Mouse (Mus musculus): ENCODE results near the gene Cd47. TPM values are rescaled to one million over a fixed set of nuclear protein-coding genes. Genes with fewer than 3 reads are reported as not detected.

Gene Cd47
- polyA plus RNA-seq, 1 experiment: 112 TPM

- Histone ChIP-seq H3K4me1 (replicated peaks; ENCODE audit: control insufficient read depth, insufficient read depth, low read length) (peaks cover 20% of the 10 kb centered on the region), H3K27me3 (ENCODE audit: control insufficient read depth, insufficient read depth, low read length) (no peaks in the 10 kb centered on the region), H3K36me3 (ENCODE audit: control insufficient read depth, insufficient read depth, low read length) (no peaks in the 10 kb centered on the region), H3K27ac (ENCODE audit: control insufficient read depth, insufficient read depth, low read length) (no peak overlapping the region; the same call in 1 of the 2 replicates), H3K4me3 (ENCODE audit: control insufficient read depth, insufficient read depth, low read length) (no peak overlapping the region)
- DNase-seq: no peak
- WGBS: 80% methylated on average over 6 of the region's 6 CpGs
- TF ChIP-seq POLR2A (IDR thresholded peaks at IDR 0.05; ENCODE audit: control insufficient read depth, extremely low read depth, insufficient read depth, low read length, poor library complexity) (no peak), CTCF (IDR thresholded peaks at IDR 0.05; ENCODE audit: borderline replicate concordance, control insufficient read depth, extremely low read depth, insufficient read depth, low read length, poor library complexity) (no peak)
Measured at GRCm38 (mm10) chr16:49838923-49839322, 38.6 kb downstream of the Cd47 start.

GRCm38 (mm10) chr16:49839681-49840535, 39.6 kb downstream of the Cd47 start:
- peaks cover 16% of the 10 kb centered on the region for H3K4me1 ChIP-seq (replicated peaks; ENCODE audit: control insufficient read depth, insufficient read depth, low read length)
- no peaks in the 10 kb centered on the region for H3K36me3 ChIP-seq (ENCODE audit: control insufficient read depth, insufficient read depth, low read length)
- H3K4me3 ChIP-seq (ENCODE audit: control insufficient read depth, insufficient read depth, low read length): peak overlapping the region; percentile 29
- DNase-seq: peak; percentile 92
- no peaks in the 10 kb centered on the region for H3K27me3 ChIP-seq (ENCODE audit: control insufficient read depth, insufficient read depth, low read length)
- WGBS: 3% methylated on average over 15 of the region's 15 CpGs
- TF ChIP-seq POLR2A (IDR thresholded peaks at IDR 0.05; ENCODE audit: control insufficient read depth, extremely low read depth, insufficient read depth, low read length, poor library complexity): 0 out of 2 replicates have a peak, but pooled peaks have one; percentile 58
- TF ChIP-seq CTCF (IDR thresholded peaks at IDR 0.05; ENCODE audit: borderline replicate concordance, control insufficient read depth, extremely low read depth, insufficient read depth, low read length, poor library complexity): no peak
- peak overlapping the region; percentile 92 for H3K27ac ChIP-seq (ENCODE audit: control insufficient read depth, insufficient read depth, low read length)

GRCm38 (mm10) chr16:49843723-49844122, 43.4 kb downstream of the Cd47 start:
- H3K4me3 ChIP-seq (ENCODE audit: control insufficient read depth, insufficient read depth, low read length): no peak overlapping the region
- no peak overlapping the region for H3K27ac ChIP-seq (ENCODE audit: control insufficient read depth, insufficient read depth, low read length)
- no peak for DNase-seq
- H3K4me1 ChIP-seq (replicated peaks; ENCODE audit: control insufficient read depth, insufficient read depth, low read length): peaks cover 22% of the 10 kb centered on the region
- WGBS: 89% methylated on average over 1 of the region's 1 CpGs
- H3K27me3 ChIP-seq (ENCODE audit: control insufficient read depth, insufficient read depth, low read length): no peaks in the 10 kb centered on the region
- TF ChIP-seq CTCF (IDR thresholded peaks at IDR 0.05; ENCODE audit: borderline replicate concordance, control insufficient read depth, extremely low read depth, insufficient read depth, low read length, poor library complexity): no peak
- TF ChIP-seq POLR2A (IDR thresholded peaks at IDR 0.05; ENCODE audit: control insufficient read depth, extremely low read depth, insufficient read depth, low read length, poor library complexity): no peak
- no peaks in the 10 kb centered on the region for H3K36me3 ChIP-seq (ENCODE audit: control insufficient read depth, insufficient read depth, low read length)

- peaks cover 17% of the 10 kb centered on the region for H3K4me1 ChIP-seq (replicated peaks; ENCODE audit: control insufficient read depth, insufficient read depth, low read length)
- 14% methylated on average over 5 of the region's 5 CpGs for WGBS
- H3K4me3 ChIP-seq (ENCODE audit: control insufficient read depth, insufficient read depth, low read length): no peak overlapping the region
- DNase-seq: peak; percentile 57
- TF ChIP-seq POLR2A (IDR thresholded peaks at IDR 0.05; ENCODE audit: control insufficient read depth, extremely low read depth, insufficient read depth, low read length, poor library complexity) (no peak), CTCF (IDR thresholded peaks at IDR 0.05; ENCODE audit: borderline replicate concordance, control insufficient read depth, extremely low read depth, insufficient read depth, low read length, poor library complexity) (no peak)
- H3K27me3 ChIP-seq (ENCODE audit: control insufficient read depth, insufficient read depth, low read length): no peaks in the 10 kb centered on the region
- no peaks in the 10 kb centered on the region for H3K36me3 ChIP-seq (ENCODE audit: control insufficient read depth, insufficient read depth, low read length)
- peak overlapping the region; percentile 16 for H3K27ac ChIP-seq (ENCODE audit: control insufficient read depth, insufficient read depth, low read length)
Measured at GRCm38 (mm10) chr16:49847224-49848003, 47.1 kb downstream of the Cd47 start.

- TF ChIP-seq CTCF (IDR thresholded peaks at IDR 0.05; ENCODE audit: borderline replicate concordance, control insufficient read depth, extremely low read depth, insufficient read depth, low read length, poor library complexity) (no peak), POLR2A (IDR thresholded peaks at IDR 0.05; ENCODE audit: control insufficient read depth, extremely low read depth, insufficient read depth, low read length, poor library complexity) (no peak)
- WGBS: 11% methylated on average over 1 of the region's 1 CpGs
- H3K27ac ChIP-seq (ENCODE audit: control insufficient read depth, insufficient read depth, low read length): peak overlapping the region; percentile 57; the same call in 1 of the 2 replicates
- DNase-seq: peak; percentile 43
- H3K4me3 ChIP-seq (ENCODE audit: control insufficient read depth, insufficient read depth, low read length): no peak overlapping the region
- H3K36me3 ChIP-seq (ENCODE audit: control insufficient read depth, insufficient read depth, low read length): no peaks in the 10 kb centered on the region
- H3K4me1 ChIP-seq (replicated peaks; ENCODE audit: control insufficient read depth, insufficient read depth, low read length): peaks cover 20% of the 10 kb centered on the region
- H3K27me3 ChIP-seq (ENCODE audit: control insufficient read depth, insufficient read depth, low read length): no peaks in the 10 kb centered on the region
Measured at GRCm38 (mm10) chr16:49848651-49849050, 48.3 kb downstream of the Cd47 start.

GRCm38 (mm10) chr16:49852940-49853339, 52.6 kb downstream of the Cd47 start:
- no peak for DNase-seq
- Histone ChIP-seq H3K4me1 (replicated peaks; ENCODE audit: control insufficient read depth, insufficient read depth, low read length) (peaks cover 10% of the 10 kb centered on the region), H3K4me3 (ENCODE audit: control insufficient read depth, insufficient read depth, low read length) (no peak overlapping the region), H3K36me3 (ENCODE audit: control insufficient read depth, insufficient read depth, low read length) (no peaks in the 10 kb centered on the region), H3K27ac (ENCODE audit: control insufficient read depth, insufficient read depth, low read length) (no peak overlapping the region), H3K27me3 (ENCODE audit: control insufficient read depth, insufficient read depth, low read length) (no peaks in the 10 kb centered on the region)
- 23% methylated on average over 3 of the region's 3 CpGs for whole genome bisulfite sequencing
- TF ChIP-seq CTCF (IDR thresholded peaks at IDR 0.05; ENCODE audit: borderline replicate concordance, control insufficient read depth, extremely low read depth, insufficient read depth, low read length, poor library complexity) (no peak), POLR2A (IDR thresholded peaks at IDR 0.05; ENCODE audit: control insufficient read depth, extremely low read depth, insufficient read depth, low read length, poor library complexity) (no peak)

All from thymus, adult 2 months (tissue).